ENCODE assay signal across 9 mouse cellular contexts in genomic region chr7:79313519-79314059, GRCm38 (mm10). TPM values are rescaled to one million over a fixed set of nuclear protein-coding genes. Genes with fewer than 3 reads are reported as not detected.
DNase-seq lines count a peak whose midpoint lies in the region; ATAC-seq and TF ChIP-seq lines count a peak whose summit lies in the region.
"Had no signal": no experiment of that assay in that cellular context is flagged by ENCODE, and none has a peak within 500 bp of the region (broad histone marks: within the 10 kb centered on the region; RNA-seq: fewer than 3 reads in every experiment).

No protein-coding gene starts in this region.

- no peak for DNase-seq in lung, postnatal 4 days
- DNase-seq in spleen, postnatal 4 days (ENCODE audit: low spot score in 2 of 2): peak; percentile 73 to 83
- DNase-seq in right cerebral cortex, postnatal 4 days: no peak
- no peak for DNase-seq in urinary bladder, adult 2 months (ENCODE audit: low spot score)
- DNase-seq in cerebellum, adult 2 months: no peak

- H3K4me1 ChIP-seq in lung, embryonic 16.5 days (replicated peaks; ENCODE audit: control insufficient read depth, insufficient read depth, low read length): peaks cover 55% of the 10 kb centered on the region
- peaks cover 95% of the 10 kb centered on the region for H3K4me1 ChIP-seq in embryonic facial prominence, embryonic 13.5 days
- peaks cover 82% of the 10 kb centered on the region for H3K4me1 ChIP-seq in limb, embryonic 12.5 days (replicated peaks)
- H3K4me1 ChIP-seq in cerebellum, adult 2 months (ENCODE audit: control insufficient read depth, insufficient read depth, low read length): peaks cover 31% of the 10 kb centered on the region

- WGBS in lung, embryonic 16.5 days: 24% methylated on average over 12 of the region's 12 CpGs
- WGBS in embryonic facial prominence, embryonic 13.5 days: 43% methylated on average over 12 of the region's 12 CpGs
- 10% methylated on average over 12 of the region's 12 CpGs for WGBS in limb, embryonic 12.5 days
- 73% methylated on average over 12 of the region's 12 CpGs for WGBS in cerebellum, adult 2 months

- H3K9ac ChIP-seq in lung, embryonic 16.5 days (ENCODE audit: low read length): no peak overlapping the region
- H3K9ac ChIP-seq in embryonic facial prominence, embryonic 13.5 days: 0 out of 2 replicates have a peak overlapping the region, but pooled peaks have one; percentile 16
- H3K9ac ChIP-seq in limb, embryonic 12.5 days (replicated peaks): no peak overlapping the region
- H3K9ac ChIP-seq: lung, embryonic 15.5 days had no signal

- no peak overlapping the region for H3K4me3 ChIP-seq in lung, embryonic 16.5 days (ENCODE audit: low read length)
- no peak overlapping the region for H3K4me3 ChIP-seq in embryonic facial prominence, embryonic 13.5 days
- no peak overlapping the region for H3K4me3 ChIP-seq in limb, embryonic 12.5 days (replicated peaks)
- H3K4me3 ChIP-seq in cerebellum, adult 2 months (replicated peaks; ENCODE audit: insufficient read depth, low read depth, low read length): no peak overlapping the region
- H3K4me3 ChIP-seq: lung, embryonic 15.5 days had no signal

- peak overlapping the region; percentile 6; the same call in 1 of the 2 replicates for H3K4me2 ChIP-seq in lung, embryonic 16.5 days (ENCODE audit: low read depth, low read length)
- no peak overlapping the region; the same call in 1 of the 2 replicates for H3K4me2 ChIP-seq in embryonic facial prominence, embryonic 13.5 days
- H3K4me2 ChIP-seq in limb, embryonic 12.5 days: peak overlapping the region; percentile 5; the same call in 1 of the 2 replicates
- H3K4me2 ChIP-seq: lung, embryonic 15.5 days had no signal

- TF ChIP-seq POLR2A in cerebellum, adult 2 months (IDR thresholded peaks at IDR 0.05; ENCODE audit: borderline replicate concordance, insufficient read depth, low read length): no peak

- ATAC-seq in lung, embryonic 16.5 days (ENCODE audit: low read depth): peak; percentile 24
- ATAC-seq in embryonic facial prominence, embryonic 13.5 days (ENCODE audit: insufficient number of reproducible peaks, insufficient read depth, low FRiP score, low TSS enrichment, low read depth): 0 out of 2 replicates have a peak, but pooled peaks have one; percentile 43
- ATAC-seq in limb, embryonic 12.5 days (ENCODE audit: insufficient number of reproducible peaks, insufficient read depth, low FRiP score, low TSS enrichment, low read depth): no peak

- no peaks in the 10 kb centered on the region for H3K9me3 ChIP-seq in lung, embryonic 16.5 days (ENCODE audit: control insufficient read depth, low read length)
- no peaks in the 10 kb centered on the region for H3K9me3 ChIP-seq in embryonic facial prominence, embryonic 13.5 days
- no peaks in the 10 kb centered on the region for H3K9me3 ChIP-seq in limb, embryonic 12.5 days
- H3K9me3 ChIP-seq: lung, embryonic 15.5 days had no signal

- TF ChIP-seq CTCF in cerebellum, adult 2 months (IDR thresholded peaks at IDR 0.05; ENCODE audit: borderline replicate concordance, insufficient read depth, low read depth, low read length): no peak

- no peaks in the 10 kb centered on the region for H3K36me3 ChIP-seq in lung, embryonic 16.5 days (ENCODE audit: control insufficient read depth, insufficient read depth, low read length)
- no peaks in the 10 kb centered on the region for H3K36me3 ChIP-seq in embryonic facial prominence, embryonic 13.5 days
- H3K36me3 ChIP-seq in limb, embryonic 12.5 days: no peaks in the 10 kb centered on the region
- H3K36me3 ChIP-seq: lung, embryonic 15.5 days had no signal

- no peak overlapping the region for H3K27ac ChIP-seq in lung, embryonic 16.5 days (ENCODE audit: low read length)
- peak overlapping the region; percentile 94 for H3K27ac ChIP-seq in embryonic facial prominence, embryonic 13.5 days
- 0 out of 2 replicates have a peak overlapping the region, but pooled peaks have one; percentile 86 for H3K27ac ChIP-seq in limb, embryonic 12.5 days
- no peak overlapping the region for H3K27ac ChIP-seq in cerebellum, adult 2 months (ENCODE audit: insufficient read depth, low read length)

- H3K27me3 ChIP-seq in lung, embryonic 16.5 days (ENCODE audit: control insufficient read depth, insufficient read depth, low read depth, low read length): no peaks in the 10 kb centered on the region
- H3K27me3 ChIP-seq in embryonic facial prominence, embryonic 13.5 days: no peaks in the 10 kb centered on the region
- no peaks in the 10 kb centered on the region for H3K27me3 ChIP-seq in limb, embryonic 12.5 days
- H3K27me3 ChIP-seq in cerebellum, adult 2 months (ENCODE audit: control insufficient read depth, insufficient read depth, low read length): no peaks in the 10 kb centered on the region
- H3K27me3 ChIP-seq: lung, embryonic 15.5 days had no signal

RNA-seq across cellular contexts. Expression of gene Abhd2, which starts 40.6 kb away (rescaled TPM):
- 22.8 and 24.9 TPM in 2 replicates for polyA plus RNA-seq in lung, embryonic 16.5 days (2015; fragmentation: Nextera tagmentation; extraction: Ambion mirVana)
- polyA plus RNA-seq in embryonic facial prominence, embryonic 13.5 days (2015; fragmentation: Nextera tagmentation; extraction: Ambion mirVana): 13.9 and 15.2 TPM in 2 replicates
- polyA plus RNA-seq in limb, embryonic 12.5 days (2016; fragmentation: Nextera tagmentation; extraction: Ambion mirVana): 8.2 and 8.5 TPM in 2 replicates
- 14.9 and 27.9 TPM in 2 replicates for polyA plus RNA-seq in urinary bladder, adult 2 months (2012; rRNA removed)
- 22.0 and 25.3 TPM in 2 replicates for polyA plus RNA-seq in cerebellum, adult 2 months (2012; rRNA removed)

Comparison
In these comparisons a context has a peak if more than half of its experiments do, and no peak if none do; other contexts are left out.
1. H3K27ac ChIP-seq: peak in embryonic facial prominence, embryonic 13.5 days (single experiment) and limb, embryonic 12.5 days (single experiment); none in lung, embryonic 16.5 days (single experiment) and cerebellum, adult 2 months (single experiment).
2. DNase-seq: peak in spleen, postnatal 4 days (2 of 2); none in lung, postnatal 4 days (0 of 2), right cerebral cortex, postnatal 4 days (single experiment), urinary bladder, adult 2 months (single experiment) and cerebellum, adult 2 months (0 of 2).